Comparison of ENCODE assay signal across 14 mouse cellular contexts in the genomic region with DNA sequence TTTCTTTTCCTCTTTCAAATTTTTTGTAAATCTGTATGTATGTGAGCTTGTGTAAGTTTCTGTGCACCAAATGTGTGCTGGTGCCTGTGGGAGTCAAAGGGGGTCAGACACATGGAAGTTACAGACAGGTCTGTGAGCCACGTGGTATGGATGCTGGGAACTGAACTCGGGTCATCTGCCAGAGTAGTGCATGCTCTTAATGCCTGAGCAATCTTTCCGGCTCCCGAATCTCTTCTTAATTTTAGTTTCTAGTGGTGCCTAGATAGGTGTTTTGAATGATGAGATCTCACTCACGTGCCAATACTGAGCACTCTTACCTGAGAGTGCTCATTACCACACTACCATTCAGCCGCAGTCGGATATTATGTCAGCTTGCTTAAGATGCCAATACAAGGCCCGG.
"Had no signal": no experiment of that assay in that cellular context is flagged by ENCODE, and none has a peak within 500 bp of the region (broad histone marks: within the 10 kb centered on the region; RNA-seq: fewer than 3 reads in every experiment).

No protein-coding gene starts in this region.

- H3K9ac ChIP-seq: lung, embryonic 14.5 days; midbrain, embryonic 13.5 days; midbrain, embryonic 15.5 days; neural tube, embryonic 12.5 days; stomach, embryonic 15.5 days had no signal

- H3K4me3 ChIP-seq: megakaryocyte, embryonic 14.5 days; midbrain, embryonic 13.5 days; midbrain, embryonic 15.5 days; neural tube, embryonic 12.5 days; stomach, embryonic 15.5 days had no signal

- H3K9me3 ChIP-seq: megakaryocyte, embryonic 14.5 days; midbrain, embryonic 13.5 days; midbrain, embryonic 15.5 days; neural tube, embryonic 12.5 days; stomach, embryonic 15.5 days had no signal

- DNase-seq: lung, embryonic 14.5 days; lung, postnatal 14 days; right cerebral cortex, postnatal 14 days; thymus, adult 2 months; thymus, postnatal 25 days; thymus, postnatal 4 days had no signal

- H3K27me3 ChIP-seq: megakaryocyte, embryonic 14.5 days; midbrain, embryonic 13.5 days; midbrain, embryonic 15.5 days; neural tube, embryonic 12.5 days; stomach, embryonic 15.5 days had no signal

- H3K4me1 ChIP-seq: midbrain, embryonic 13.5 days; midbrain, embryonic 15.5 days; neural tube, embryonic 12.5 days; stomach, embryonic 15.5 days had no signal

- ATAC-seq: midbrain, embryonic 13.5 days; midbrain, embryonic 15.5 days had no signal

- H3K27ac ChIP-seq: macrophage; midbrain, embryonic 13.5 days; midbrain, embryonic 15.5 days; neural tube, embryonic 12.5 days; stomach, embryonic 15.5 days; stomach, postnatal 0 days had no signal

- H3K4me2 ChIP-seq: lung, embryonic 14.5 days; midbrain, embryonic 11.5 days; midbrain, embryonic 13.5 days; midbrain, embryonic 15.5 days; neural tube, embryonic 12.5 days; stomach, embryonic 15.5 days had no signal

- H3K36me3 ChIP-seq: midbrain, embryonic 13.5 days; midbrain, embryonic 15.5 days; neural tube, embryonic 12.5 days had no signal
